Mouse (Mus musculus): ENCODE measurements around the gene Gpr156. TPM values are rescaled to one million over a fixed set of nuclear protein-coding genes. Genes with fewer than 3 reads are reported as not detected.
"Not testable (repeated sequence)": the region's sequence is repeated elsewhere in the genome, so short reads cannot be mapped to it uniquely, and the experiment has no call there.

The Gpr156 gene
- total RNA-seq, 2 experiments from 2014 or later, result 0.05 TPM; not detected in 1

- DNase-seq, result no peak
Measured at GRCm38 (mm10) chr16:38002485-38002884, 86.2 kb downstream of the Gpr156 start.

- no peak for DNase-seq
Measured at GRCm38 (mm10) chr16:38004486-38005020, 88.3 kb downstream of the Gpr156 start.

GRCm38 (mm10) chr16:38005471-38005870 lies 89.2 kb downstream of the Gpr156 start:
- DNase-seq, result no peak

GRCm38 (mm10) chr16:38008371-38008770 lies 92.1 kb downstream of the Gpr156 start:
- no peak for DNase-seq

GRCm38 (mm10) chr16:38009041-38009825 lies 92.9 kb downstream of the Gpr156 start:
- no peak for DNase-seq

GRCm38 (mm10) chr16:38011486-38011885 lies 95.2 kb downstream of the Gpr156 start:
- DNase-seq, result peak in 1 of 2 experiments; percentile 23

GRCm38 (mm10) chr16:38012382-38012781 lies 96.1 kb downstream of the Gpr156 start:
- DNase-seq, result no peak

- no peak for DNase-seq
Measured at GRCm38 (mm10) chr16:38012891-38013290, 96.6 kb downstream of the Gpr156 start.

- no peak for DNase-seq
Measured at GRCm38 (mm10) chr16:38014951-38015350, 98.7 kb downstream of the Gpr156 start.

GRCm38 (mm10) chr16:38016928-38017524 lies 100.7 kb downstream of the Gpr156 start:
- DNase-seq, result no peak

- no peak for DNase-seq
Measured at GRCm38 (mm10) chr16:38017958-38018376, 101.7 kb downstream of the Gpr156 start.

- peak; percentile 17 to 24 for DNase-seq
Measured at GRCm38 (mm10) chr16:38032644-38033043, 116.3 kb downstream of the Gpr156 start.

GRCm38 (mm10) chr16:38033071-38033470 lies 116.8 kb downstream of the Gpr156 start:
- peak; percentile 4 to 15 for DNase-seq

GRCm38 (mm10) chr16:38038101-38038500 lies 121.8 kb downstream of the Gpr156 start:
- DNase-seq, result not testable (repeated sequence)

- DNase-seq, result no peak
Measured at GRCm38 (mm10) chr16:38042160-38042559, 125.9 kb downstream of the Gpr156 start.

- peak in 1 of 2 experiments; percentile 26 for DNase-seq
Measured at GRCm38 (mm10) chr16:38044551-38044950, 128.3 kb downstream of the Gpr156 start.

GRCm38 (mm10) chr16:38047781-38048558 lies 131.7 kb downstream of the Gpr156 start:
- DNase-seq, result no peak

Other genes with a start within 250 kb of the Gpr156 start
- gene Fstl1, start 139.6 kb upstream of the Gpr156 start, total RNA-seq (2021), result 10 to 100 TPM; 41.3 to 41.9 TPM
- gene Gm36028, start 55.4 kb upstream of the Gpr156 start, total RNA-seq (2021), result 1 to 10 TPM in 1 of 2 experiments, under 1 TPM in 1; 0.99 to 1.5 TPM
- gene Lrrc58, start 48.1 kb upstream of the Gpr156 start, total RNA-seq (2021), result 10 to 100 TPM; 68.2 to 77.2 TPM
- 10 to 100 TPM; 49.9 to 53.8 TPM for gene Gsk3b, start 172.5 kb downstream of the Gpr156 start, total RNA-seq (2021)